Mouse (Mus musculus) gastrocnemius, adult 18-20 months (tissue): Measurements from ENCODE around the gene Dnajc2. TPM values are rescaled to one million over a fixed set of nuclear protein-coding genes. Genes with fewer than 3 reads are reported as not detected.

Experiments used
- total RNA-seq, 2 experiments: library from RNA; stranded (reverse); gene quantifications; 2 replicates each; pipeline ENCODE4 v1.2.3; 2021

Gene Dnajc2
- total RNA-seq, 2 experiments from 2014 or later, result 24.2 to 25.0 TPM

Other genes starting within 250 kb of the Dnajc2 start
- 1 to 10 TPM; 1.2 to 1.3 TPM for gene Lrrc17, start 241.7 kb downstream of the Dnajc2 start, total RNA-seq
- not detected for gene Fbxl13, start 139.6 kb downstream of the Dnajc2 start, total RNA-seq
- 1 to 10 TPM; 4.4 to 4.7 TPM for gene Armc10, start 139.4 kb downstream of the Dnajc2 start, total RNA-seq
- 10 to 100 TPM in 1 of 2 experiments, 1 to 10 TPM in 1; 8.8 to 11.5 TPM for gene Napepld, start 83.9 kb downstream of the Dnajc2 start, total RNA-seq
- gene Pmpcb, start 48.1 kb downstream of the Dnajc2 start, total RNA-seq, result 100 to 1,000 TPM; 101 to 113 TPM
- gene Psmc2, start within 50 bp of the Dnajc2 start, total RNA-seq, result 100 to 1,000 TPM; 115 to 125 TPM
- gene Slc26a5, start 80.4 kb upstream of the Dnajc2 start, total RNA-seq, result not detected